Mouse (Mus musculus) thymus, adult 2 months (tissue): ENCODE measurements around the gene Ush1c.

Experiments used
- CTCF ChIP-seq: fragments of 200-500 bp; IDR thresholded peaks from 2 replicates; pipeline ENCODE4 v1.5.1; 2012; ENCODE audit warnings: mild to moderate bottlenecking, control low read depth, low read length, moderate library complexity, borderline replicate concordance; ENCODE audit not compliant: control insufficient read depth, poor library complexity, insufficient read depth; ENCODE audit errors: extremely low read depth
- POLR2A ChIP-seq: fragments of 200-500 bp; IDR thresholded peaks from 2 replicates; pipeline ENCODE4 v1.6.1; 2012; ENCODE audit warnings: mild to moderate bottlenecking, low read length, control low read depth, moderate library complexity; ENCODE audit not compliant: control insufficient read depth, poor library complexity, insufficient read depth; ENCODE audit errors: extremely low read depth

GRCm38 (mm10) chr7:46208131-46208530 lies 30.2 kb downstream of the Ush1c start:
- TF ChIP-seq CTCF (no peak), POLR2A (no peak)
